Mouse (Mus musculus): ENCODE results near the gene Rab3c. TPM values are rescaled to one million over a fixed set of nuclear protein-coding genes. Genes with fewer than 3 reads are reported as not detected.
A peak's percentile ranks its signal among the peaks of the same experiment; 100 is the strongest.

Rab3c gene
- total RNA-seq, 1 experiment from 2014 or later = not detected

DNA sequence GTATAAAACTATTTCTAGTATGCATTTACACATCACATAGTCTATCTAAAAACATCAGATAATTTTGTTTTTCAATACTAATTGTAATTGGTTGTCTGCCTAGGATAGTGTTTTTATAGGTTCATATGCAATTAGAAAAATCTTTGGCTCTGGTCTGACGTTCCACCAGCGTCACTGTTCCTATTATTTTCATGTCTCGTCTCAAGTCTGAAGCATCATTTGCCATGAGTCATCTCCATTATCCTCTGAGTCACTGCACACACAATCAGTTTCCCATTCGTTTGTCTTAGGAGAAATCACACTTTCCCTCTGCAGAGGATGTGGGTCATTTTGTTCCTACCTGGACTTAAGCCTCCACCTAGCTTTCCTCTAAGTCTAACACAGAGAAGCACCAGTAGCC is 62.3 kb downstream of the Rab3c start:
- no peak for ATAC-seq (replicated peaks; ENCODE audit: insufficient number of reproducible peaks, low FRiP score, low TSS enrichment, poor library complexity, severe bottlenecking)

DNA sequence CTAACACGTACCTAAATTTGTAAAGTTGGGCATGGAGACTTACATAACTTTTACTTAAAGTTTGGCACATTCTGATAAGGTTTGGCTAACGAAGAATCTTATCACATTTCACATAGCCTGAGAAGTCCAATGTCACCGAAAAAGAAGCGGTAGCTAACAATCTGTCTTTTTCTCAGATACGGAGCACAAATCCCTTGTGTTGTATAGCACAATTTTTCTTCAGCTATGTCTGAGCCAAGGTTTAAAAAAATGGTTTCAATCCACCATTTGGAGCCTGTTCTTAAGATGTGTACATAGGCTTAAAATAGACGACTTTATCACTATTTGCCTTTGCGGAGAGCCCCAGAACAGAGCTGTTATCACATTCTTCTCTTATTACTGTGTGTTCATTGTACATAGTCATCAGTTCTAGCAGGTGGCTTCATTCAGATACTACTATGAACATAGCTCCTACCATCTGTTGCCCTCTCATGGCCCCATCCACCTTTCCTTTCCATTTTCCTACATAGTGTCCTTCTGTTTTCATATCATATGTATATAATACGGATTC is 69.2 kb downstream of the Rab3c start:
- no peak for ATAC-seq (replicated peaks; ENCODE audit: insufficient number of reproducible peaks, low FRiP score, low TSS enrichment, poor library complexity, severe bottlenecking)

DNA sequence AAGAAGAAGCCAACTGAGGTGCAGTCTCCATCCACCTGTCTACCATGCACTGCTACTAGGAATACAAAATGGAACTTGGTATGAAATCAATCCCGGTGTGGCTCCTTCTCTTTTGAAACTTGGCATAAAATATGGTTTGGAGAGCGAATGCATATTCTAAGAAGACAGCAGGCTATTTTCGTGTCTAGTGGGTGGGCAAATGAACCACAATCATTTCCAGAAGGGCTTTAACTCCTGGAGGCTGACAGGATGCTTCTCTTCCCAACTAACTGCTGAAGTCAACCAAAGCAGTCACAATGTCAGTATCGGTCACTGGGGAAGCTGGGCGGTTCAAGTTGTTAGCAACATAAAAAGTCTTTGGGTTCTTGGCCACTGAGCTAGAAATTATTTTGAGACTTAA is 81.9 kb downstream of the Rab3c start:
- ATAC-seq (replicated peaks; ENCODE audit: insufficient number of reproducible peaks, low FRiP score, low TSS enrichment, poor library complexity, severe bottlenecking) = no peak

DNA sequence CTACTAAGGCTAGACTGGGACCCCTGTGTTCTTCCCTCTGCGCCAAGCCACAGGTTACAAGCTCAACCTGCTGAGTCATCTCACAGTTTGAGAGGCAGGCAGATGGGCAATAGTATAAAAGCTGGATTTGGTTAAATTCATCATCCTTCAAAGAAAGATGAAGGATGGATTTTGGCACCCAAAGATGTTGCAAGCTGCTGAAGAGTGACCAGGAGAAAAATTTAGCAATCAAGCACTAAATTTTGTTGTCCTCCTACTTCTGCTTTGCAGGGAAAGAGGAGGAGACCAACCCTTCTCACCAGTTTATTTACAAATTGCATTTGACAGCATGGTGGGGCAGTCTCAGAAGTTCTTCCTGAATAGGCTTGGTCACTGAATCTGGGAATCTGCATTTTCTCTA is 90.8 kb downstream of the Rab3c start:
- ATAC-seq (replicated peaks; ENCODE audit: insufficient number of reproducible peaks, low FRiP score, low TSS enrichment, poor library complexity, severe bottlenecking) = no peak; the same call in 1 of the 2 replicates

DNA sequence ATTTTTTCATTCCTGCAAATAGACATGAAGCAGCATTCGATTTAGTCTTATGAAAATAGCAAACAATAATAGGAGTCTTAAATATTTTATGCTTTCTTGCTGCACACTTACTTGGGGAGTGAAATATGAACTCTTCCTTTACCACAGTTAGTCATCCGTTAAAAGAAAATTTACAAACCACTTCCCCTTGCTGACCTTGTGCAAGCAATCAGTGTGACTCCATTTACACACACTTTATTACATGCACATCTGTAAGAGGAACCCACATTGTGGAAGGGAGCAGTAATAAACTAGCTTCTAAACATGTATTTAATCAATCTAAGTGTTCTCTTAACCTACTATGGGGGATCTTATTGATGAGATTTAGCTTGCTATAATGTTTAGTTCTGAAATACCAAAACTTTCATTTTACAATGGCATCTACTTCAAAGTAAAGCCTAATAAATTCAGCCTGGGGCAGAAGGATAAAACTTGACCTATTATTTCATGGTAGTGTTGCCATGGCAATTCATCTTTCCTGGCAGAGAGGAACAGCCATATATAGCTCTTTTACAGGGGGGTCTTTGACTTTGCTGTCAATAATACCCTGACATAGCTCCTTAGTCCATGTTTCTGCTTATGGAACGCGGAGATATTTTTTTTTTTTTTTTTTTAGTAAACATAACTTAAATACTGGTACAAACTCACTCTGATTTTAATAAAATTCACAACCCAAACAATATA is 95.7 kb downstream of the Rab3c start:
- peak; percentile 54; the same call in 1 of the 2 replicates for ATAC-seq (replicated peaks; ENCODE audit: insufficient number of reproducible peaks, low FRiP score, low TSS enrichment, poor library complexity, severe bottlenecking)

DNA sequence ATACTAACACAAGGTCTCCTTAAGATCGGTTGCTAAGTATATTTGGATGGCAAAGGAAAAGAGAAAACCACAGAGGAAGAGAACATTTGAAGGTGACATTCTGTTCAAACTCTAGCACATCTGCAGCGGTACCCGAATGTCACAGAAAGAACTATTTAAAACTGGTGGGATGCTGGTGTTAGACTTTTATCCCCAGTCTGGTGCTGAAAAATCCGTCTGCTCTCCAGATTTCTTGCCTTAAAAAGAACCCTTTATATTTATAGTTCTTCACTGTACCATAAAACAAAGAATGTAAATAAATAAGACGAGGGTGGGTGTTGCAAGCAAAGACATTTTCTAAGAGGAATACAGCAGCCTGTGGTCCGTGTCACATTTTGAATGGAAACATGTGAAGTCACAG is 105.1 kb downstream of the Rab3c start:
- ATAC-seq (replicated peaks; ENCODE audit: insufficient number of reproducible peaks, low FRiP score, low TSS enrichment, poor library complexity, severe bottlenecking) = no peak

DNA sequence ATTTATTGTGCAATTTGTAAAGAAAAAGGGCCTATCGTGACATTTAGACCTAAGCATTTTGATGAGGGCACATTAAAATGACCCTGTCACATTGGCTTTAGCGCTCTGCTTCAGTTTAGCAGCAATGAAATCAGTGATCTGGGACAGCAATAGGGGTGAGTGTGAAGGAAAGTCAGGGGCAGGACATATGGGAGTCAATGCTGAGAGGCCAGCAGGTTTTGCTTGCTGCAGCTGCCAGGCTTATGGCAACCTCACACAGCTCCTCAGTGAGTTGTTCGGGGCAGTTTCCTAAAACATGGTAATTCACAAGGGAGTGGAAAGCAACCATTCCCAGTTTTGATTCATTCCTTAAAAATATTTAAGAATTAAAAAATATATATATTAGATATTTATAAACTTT is 111.1 kb downstream of the Rab3c start:
- no peak for ATAC-seq (replicated peaks; ENCODE audit: insufficient number of reproducible peaks, low FRiP score, low TSS enrichment, poor library complexity, severe bottlenecking)

DNA sequence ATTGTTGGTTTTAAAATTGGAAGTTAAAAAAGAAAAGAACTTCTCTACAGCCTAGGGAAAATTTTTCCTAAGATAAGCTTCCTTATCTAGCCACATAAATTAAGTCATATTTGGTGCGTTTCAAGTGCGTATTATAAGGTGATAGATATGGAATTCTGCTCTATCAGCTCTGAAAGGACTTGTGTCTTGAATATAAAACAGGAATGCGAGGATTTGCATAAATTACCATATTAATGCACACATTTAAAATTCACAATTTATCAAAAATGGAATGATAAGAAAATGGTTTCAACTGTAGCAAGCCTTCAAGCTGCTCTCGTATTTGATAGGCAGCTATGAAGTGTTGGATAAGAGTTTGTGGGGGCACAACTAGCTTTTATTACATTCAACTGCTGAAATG is 111.6 kb downstream of the Rab3c start:
- ATAC-seq (replicated peaks; ENCODE audit: insufficient number of reproducible peaks, low FRiP score, low TSS enrichment, poor library complexity, severe bottlenecking) = no peak

DNA sequence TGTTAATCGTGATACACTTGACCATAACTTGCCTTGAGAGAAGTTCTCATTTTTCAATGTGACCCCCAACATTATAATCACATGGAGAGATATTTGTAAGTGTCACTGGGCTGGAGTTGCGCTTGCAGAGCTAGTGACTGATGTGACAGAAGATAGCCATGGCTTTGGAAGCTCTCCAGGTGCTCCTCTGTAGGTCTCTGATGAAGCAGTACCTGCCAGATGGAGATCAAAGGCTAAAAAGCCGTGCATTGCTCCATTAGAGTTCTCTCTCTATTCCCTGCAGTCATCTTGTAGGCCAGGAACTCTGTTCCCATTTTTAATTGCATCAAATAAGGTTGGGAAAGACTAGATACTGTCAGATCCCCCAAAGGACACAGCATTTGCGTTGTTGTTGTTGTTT is 112.2 kb downstream of the Rab3c start:
- ATAC-seq (replicated peaks; ENCODE audit: insufficient number of reproducible peaks, low FRiP score, low TSS enrichment, poor library complexity, severe bottlenecking) = no peak

DNA sequence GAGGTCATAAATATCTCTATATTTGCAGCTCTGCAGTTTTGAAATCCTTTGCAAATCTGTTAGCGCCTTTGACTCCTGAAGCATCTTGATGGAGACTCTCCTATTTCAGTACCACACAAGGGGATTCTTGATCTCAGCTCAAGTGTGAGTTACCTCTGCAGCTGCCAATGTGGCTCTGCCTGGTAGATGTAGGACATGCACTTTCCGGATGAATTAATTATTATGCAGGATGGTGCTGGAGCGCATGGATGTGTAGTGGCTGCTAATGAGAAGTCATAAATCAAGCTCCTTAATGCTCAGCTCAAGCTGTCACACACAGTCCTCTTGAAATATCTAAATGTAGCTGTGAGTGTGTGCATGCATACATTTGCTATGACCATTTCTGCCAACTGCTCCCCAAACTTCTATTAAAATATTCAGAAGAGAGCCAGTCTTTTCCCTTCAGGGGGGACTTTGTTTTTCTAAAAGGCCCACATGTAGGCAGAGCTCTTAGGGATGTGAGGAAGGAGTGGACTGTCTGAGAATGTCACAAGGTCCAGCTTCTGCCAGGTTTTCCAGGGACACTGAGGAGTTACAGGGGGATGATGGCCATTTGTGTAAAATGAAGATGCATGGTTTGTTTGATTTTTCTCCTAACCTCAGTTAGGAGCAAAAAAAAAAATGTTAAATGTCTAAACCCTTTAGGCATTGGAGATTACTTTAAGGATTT is 114.0 kb downstream of the Rab3c start:
- no peak for ATAC-seq (replicated peaks; ENCODE audit: insufficient number of reproducible peaks, low FRiP score, low TSS enrichment, poor library complexity, severe bottlenecking)

DNA sequence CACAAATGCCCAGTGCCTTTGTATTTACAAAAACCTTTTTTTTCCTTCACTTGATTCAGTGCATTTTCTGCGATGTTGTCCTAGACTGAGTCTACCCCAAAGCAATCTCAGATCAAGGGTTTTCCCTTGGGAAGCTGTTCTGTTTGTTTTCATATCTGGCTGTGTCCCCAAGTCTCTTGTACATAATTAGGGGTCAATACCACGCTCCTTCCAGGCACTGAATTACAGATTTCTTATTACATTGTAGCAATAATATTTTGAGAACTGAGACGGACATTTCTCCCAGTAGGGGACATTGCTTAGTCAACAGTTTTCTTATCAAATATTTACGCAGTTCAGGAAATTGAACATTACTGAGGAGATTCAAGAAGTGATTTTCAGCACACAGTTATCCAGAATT is 120.8 kb downstream of the Rab3c start:
- no peak for ATAC-seq (replicated peaks; ENCODE audit: insufficient number of reproducible peaks, low FRiP score, low TSS enrichment, poor library complexity, severe bottlenecking)

DNA sequence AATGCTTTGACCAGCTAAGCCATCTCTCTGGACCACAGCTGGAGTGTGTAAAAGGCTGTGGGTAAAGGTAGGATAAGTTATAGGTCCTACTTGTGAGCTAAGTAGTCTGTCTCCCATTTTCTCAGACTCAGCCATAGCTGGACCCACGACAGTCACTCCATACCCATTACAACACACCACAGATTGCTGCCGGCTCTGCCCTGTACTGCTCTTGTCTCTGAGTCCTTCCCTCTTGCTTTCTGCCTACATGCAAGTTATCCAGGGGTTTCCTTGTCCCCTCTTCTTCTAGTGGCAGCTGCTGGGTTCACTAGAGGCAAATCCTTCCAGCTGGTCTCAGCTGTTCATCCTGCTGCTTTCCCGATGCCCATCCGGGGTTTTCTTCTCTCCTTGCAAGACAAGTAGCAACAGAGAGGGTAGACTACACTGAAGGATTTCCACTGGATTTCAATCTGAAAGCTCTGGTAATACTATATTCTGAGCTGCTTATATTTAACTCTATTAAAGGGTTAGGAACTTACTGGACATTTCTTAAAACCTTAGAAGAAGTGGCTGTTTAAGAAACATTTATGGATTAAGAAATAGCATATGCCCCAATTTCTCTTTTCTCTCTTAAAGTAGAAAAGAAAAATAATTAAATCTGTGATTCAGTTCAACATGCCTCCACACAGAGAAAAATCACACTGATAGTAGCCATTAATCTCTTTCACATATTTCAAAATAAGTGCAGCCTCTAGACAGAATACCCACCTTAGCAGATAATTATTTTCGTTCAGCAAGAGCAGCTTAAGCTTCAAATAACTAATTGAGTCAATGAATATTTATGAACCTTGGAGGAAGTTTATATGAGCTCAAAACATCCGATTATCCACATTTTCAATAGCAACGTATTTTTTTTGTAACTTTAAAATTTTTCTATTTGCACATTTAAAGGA is 121.9 kb downstream of the Rab3c start:
- ATAC-seq (replicated peaks; ENCODE audit: insufficient number of reproducible peaks, low FRiP score, low TSS enrichment, poor library complexity, severe bottlenecking) = no peak

DNA sequence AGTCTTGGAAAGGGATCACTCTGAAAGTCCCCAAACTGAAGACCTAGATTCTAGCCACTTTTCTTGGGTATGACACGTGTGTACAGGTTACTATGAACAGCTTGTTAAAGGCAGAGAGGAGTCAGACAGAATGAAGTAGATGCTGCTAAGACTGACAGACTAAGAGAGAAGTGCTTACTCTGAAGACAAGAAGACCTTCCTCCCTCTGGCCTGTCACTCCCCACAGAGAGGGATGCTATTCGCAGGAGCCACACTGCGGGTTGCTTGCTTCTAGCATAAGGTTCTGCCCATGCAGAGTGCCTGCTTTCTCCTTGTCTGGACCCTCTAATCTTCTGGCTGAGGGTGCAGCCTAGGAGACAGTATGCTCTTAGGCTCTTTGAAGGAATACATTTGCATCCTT is 135.3 kb downstream of the Rab3c start:
- ATAC-seq (replicated peaks; ENCODE audit: insufficient number of reproducible peaks, low FRiP score, low TSS enrichment, poor library complexity, severe bottlenecking) = no peak

DNA sequence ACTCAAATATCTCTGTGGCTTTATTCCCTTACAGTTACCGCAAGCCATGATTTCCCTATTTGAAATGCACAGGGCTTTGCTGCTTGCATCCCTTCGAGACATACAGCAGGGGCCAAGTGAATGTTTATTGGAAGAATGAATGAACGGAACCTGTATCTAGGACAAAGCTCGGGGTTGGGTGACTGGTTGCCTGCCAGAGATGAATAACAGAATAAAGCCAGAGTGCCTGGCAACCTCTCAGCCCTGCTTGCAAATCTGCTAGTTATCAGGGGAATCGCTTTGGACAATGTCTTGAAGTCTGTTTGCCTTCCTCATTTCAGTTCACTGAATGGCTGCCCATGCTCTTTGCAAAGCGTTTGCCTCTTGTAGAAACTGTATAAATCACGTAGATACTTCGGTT is 135.8 kb downstream of the Rab3c start:
- no peak for ATAC-seq (replicated peaks; ENCODE audit: insufficient number of reproducible peaks, low FRiP score, low TSS enrichment, poor library complexity, severe bottlenecking)

DNA sequence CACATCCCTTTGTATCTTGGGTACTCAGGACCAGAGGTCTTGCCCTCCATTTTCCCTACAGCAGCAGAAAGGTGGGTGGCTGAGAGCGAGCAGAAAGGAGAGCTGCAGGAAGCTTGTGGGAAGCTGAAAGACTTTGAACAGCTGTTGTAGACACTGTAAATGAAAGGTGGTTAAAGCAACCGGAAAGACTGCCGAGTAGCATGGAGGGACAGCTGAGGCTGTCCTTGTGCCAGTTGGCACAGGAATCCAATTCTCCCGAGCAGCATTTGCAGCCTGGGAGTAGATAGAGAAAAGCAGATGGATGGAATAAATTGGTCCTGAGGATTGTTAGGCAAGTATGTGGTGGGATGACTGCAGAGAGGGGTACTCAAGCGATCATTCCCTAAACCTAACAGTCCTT is 141.5 kb downstream of the Rab3c start:
- ATAC-seq (replicated peaks; ENCODE audit: insufficient number of reproducible peaks, low FRiP score, low TSS enrichment, poor library complexity, severe bottlenecking) = no peak

DNA sequence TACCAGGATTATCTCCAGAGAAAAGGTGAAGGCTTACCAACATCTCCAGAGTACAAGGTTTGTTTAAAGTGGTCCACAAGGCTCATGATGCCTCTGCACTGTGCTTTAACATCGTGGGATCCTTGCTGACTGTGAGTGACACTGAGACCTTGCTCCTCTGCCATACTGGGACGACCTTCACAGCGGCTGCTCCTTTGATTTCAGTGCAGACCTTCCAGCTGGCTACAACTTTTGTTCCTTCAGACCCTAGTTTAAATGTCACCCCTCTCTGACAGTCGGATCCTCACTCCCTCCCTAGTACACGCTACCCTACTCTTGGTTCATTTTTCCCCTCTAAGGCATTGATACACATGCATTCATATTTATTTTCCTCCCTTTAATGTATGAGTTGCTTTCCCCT is 142.2 kb downstream of the Rab3c start:
- ATAC-seq (replicated peaks; ENCODE audit: insufficient number of reproducible peaks, low FRiP score, low TSS enrichment, poor library complexity, severe bottlenecking) = no peak

DNA sequence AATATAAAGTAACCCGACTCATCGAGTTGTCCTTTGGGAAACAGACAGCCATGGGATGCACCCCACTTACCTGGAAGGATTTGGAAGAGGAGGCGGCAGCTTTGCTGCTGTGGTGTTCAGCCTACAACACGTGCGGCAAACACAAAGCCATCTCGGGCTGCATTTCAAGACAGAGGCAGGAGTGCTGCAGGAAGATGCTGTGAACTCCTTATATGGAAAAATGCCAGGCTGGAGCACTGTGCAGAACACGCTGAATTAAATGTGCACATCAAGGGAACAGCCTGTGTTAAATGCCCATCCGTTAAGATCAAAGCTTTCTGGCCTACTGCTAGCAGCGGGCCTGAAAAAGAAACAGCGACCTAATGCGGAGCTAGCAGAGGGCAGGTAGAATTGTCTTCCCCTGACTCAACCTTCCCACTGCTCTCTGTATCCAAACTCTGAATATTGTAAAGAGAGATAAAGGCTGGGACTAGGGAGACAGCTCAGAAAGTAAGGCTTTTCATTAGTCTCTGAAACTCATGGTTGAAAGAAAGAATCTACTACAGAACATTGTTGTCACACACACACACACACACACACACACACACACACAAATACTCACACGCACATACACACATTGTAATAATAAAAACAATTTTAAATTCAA is 153.1 kb downstream of the Rab3c start:
- no peak for ATAC-seq (replicated peaks; ENCODE audit: insufficient number of reproducible peaks, low FRiP score, low TSS enrichment, poor library complexity, severe bottlenecking)

DNA sequence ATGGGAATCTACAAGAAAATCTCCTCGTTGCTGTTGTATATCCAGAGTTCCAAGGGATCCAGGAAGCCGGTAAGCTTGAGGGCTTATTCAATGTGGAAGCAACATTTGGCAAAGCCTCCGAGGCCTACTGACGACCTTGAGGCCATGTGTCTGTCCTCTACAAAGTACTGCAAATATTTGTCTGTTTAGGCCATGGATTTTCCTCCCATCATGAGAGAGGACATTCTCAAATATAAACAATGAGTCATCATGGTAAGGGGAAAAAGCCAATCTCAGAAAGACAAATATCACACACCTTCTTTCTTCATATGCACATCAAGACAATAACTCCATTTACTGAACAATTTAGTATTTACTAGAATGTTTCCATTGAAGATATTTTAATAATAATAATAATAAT is 158.0 kb downstream of the Rab3c start:
- ATAC-seq (replicated peaks; ENCODE audit: insufficient number of reproducible peaks, low FRiP score, low TSS enrichment, poor library complexity, severe bottlenecking) = no peak

DNA sequence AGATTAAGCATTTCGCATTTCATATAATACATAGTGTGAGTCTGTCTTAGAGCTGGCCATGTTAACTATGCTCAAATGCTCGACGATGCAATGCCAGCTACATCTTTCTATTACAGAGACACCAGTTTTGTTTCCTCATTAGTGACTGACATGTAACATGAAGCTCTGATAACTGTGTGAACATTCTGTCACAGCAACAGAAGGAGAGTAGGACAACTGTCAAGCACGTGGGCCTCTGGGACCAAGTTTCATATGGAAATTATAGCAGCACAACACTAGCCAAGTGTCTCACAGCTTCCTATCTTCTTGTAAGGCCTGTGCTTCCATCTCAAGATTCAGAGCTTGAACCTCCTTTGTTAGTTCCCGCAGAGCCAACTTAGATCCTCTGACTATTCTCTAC is 163.9 kb downstream of the Rab3c start:
- ATAC-seq (replicated peaks; ENCODE audit: insufficient number of reproducible peaks, low FRiP score, low TSS enrichment, poor library complexity, severe bottlenecking) = no peak

Measured in monocyte, adult 5-6 weeks (primary cell).